Mouse (Mus musculus) urinary bladder, adult 2 months (tissue): Measurements from ENCODE around the gene Sec24d. TPM values are rescaled to one million over a fixed set of nuclear protein-coding genes. Genes with fewer than 3 reads are reported as not detected.

ENCODE experiments used
- DNase-seq: peaks from one replicate; pipeline ENCODE4 v3.0.0; 2022; ENCODE audit warnings: low spot score
- polyA plus RNA-seq: library from polyadenylated mRNA; depleted of rRNA; stranded (reverse); fragments of >200 nt; gene quantifications from 2 replicates; pipeline ENCODE4 v1.2.3, GENCODE M21; 2012; rRNA removed

The Sec24d gene
- polyA plus RNA-seq, 1 experiment, result 58.9 TPM

DNA sequence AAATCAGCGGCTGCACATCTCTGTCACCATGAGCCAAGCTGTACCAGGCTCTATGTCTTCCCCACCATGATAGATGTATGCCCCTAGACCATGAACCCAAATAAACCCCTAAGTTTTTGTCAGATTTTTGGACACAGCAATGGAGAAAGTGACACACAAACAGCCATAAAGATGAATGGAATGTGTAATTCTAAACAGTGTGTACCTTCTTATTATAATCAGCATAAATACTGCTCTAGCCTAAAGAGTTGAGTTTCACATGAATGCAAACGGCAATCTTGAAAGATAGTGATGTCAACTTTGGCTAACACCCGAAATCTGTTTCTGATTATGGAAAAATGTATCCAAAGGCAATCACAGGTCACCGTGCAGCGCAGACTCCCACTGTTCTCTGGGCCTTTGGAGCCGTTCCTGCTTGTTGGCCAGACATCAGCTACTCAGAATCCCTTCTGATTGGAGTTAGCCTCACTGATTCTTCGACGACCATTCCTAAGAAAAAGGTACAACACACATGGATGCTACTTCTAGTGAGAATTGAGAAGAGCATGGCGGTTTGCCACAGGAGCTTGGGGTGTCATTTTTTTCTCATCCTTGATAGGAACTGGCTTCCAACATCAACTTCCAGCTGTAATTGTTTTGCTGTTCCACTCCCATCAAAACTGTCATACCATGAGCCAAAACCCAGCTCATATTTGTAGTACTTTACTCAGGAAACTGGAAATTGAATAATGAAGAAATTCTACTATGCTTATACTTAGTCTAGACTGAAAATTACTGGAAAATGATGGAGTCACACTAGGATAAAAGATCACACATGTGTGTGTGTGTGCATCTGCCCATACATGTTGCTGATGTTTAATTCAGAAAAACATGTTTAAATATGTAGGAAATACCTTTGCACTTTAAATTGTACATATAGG lies 130.6 kb downstream of the Sec24d start:
- DNase-seq, result no peak

GRCm38 (mm10) chr3:123404945-123405344 lies 137.7 kb downstream of the Sec24d start:
- DNase-seq, result no peak

DNA sequence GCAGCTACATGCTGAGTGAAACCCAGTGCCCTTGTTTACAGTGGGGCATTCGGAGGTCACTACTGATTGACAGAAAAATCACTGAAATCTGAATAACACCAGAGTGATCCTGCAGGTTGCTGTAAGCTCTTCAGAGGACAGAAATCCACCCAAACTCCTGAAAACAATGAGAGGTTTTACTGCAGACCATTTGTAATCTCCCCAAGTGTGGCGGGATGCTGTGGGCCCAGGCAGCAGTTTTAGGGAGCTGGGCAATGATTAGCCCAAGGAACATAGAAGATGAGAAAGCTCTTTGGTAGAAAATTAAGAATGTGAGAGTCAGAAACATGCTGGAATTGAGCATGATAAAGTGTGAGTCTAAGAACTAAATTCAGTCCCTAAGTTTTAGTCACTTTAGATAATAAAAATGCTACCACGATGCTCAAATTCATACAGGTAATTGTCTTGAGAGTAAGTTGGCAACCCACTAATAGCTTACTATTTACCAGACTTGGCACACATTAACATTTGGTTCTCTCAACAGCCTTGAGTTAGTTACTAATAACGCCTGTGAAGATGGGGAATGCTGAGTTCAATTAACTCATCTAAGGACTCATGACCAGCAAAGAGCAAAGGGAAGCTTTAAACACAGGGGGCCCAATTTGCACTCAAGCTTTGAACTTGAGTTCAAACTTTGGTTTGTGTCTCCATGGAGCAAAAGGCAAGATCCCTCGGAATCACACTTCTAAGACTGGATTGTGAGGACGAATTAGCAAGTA lies 144.7 kb downstream of the Sec24d start:
- no peak for DNase-seq

DNA sequence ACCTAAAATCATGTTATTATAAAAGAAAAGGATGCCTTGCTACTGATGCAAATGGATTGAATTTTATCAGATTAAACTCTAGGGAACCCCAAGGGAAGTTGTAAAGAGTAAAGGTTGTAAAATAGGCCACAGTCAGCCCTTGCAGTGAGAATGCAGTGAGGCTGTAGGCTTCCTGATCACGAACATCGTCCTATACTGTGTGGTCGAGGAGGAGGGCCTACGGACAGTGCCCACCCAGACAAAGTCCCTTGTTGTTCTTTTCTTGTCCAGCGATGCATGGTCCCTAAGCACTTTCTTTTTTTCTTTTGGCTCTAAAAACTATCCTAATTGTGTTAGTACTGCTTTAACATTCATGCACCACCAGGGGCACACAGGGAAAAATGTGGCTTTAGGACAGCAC lies 145.9 kb downstream of the Sec24d start:
- no peak for DNase-seq

Other genes with a start within 250 kb of the Sec24d start
- 0.09 and 0.10 TPM in 2 replicates for gene Myoz2, start 232.4 kb upstream of the Sec24d start, polyA plus RNA-seq
- gene Synpo2, start 31.3 kb upstream of the Sec24d start, polyA plus RNA-seq, result 240 and 396 TPM in 2 replicates
- 12.6 and 15.4 TPM in 2 replicates for gene Mettl14, start 118.7 kb downstream of the Sec24d start, polyA plus RNA-seq
- gene Prss12, start 179.5 kb downstream of the Sec24d start, polyA plus RNA-seq, result 0.71 and 0.77 TPM in 2 replicates